Mouse (Mus musculus): ENCODE measurements around the gene Ugt1a5. TPM values are rescaled to one million over a fixed set of nuclear protein-coding genes. Genes with fewer than 3 reads are reported as not detected.

Gene Ugt1a5
- polyA plus RNA-seq, 1 experiment, result not detected

DNA sequence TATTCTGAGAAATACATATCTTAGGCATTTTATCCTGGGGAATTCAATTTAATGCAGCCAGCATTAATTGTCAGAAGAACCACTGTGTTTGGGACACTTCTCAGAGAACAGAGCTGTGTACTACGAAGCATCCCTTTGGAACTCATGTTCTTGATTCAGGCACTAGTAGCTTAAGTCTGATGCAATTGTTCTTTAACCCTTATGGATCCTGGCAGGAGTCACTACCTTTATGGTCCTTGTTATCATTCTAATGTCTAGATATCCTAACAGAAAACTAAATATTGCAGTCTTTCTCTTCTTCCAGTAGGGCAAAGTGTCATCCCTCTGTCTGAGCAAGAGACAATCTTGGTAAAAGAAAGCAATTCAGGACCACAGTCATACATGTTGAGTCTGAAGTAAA lies 47.2 kb downstream of the Ugt1a5 start:
- H3K27me3 ChIP-seq (ENCODE audit: control insufficient read depth, insufficient read depth, low read length), result no peaks in the 10 kb centered on the region
- 77% methylated on average over 1 of the region's 1 CpGs for WGBS
- H3K36me3 ChIP-seq (ENCODE audit: control insufficient read depth, insufficient read depth, low read length), result no peaks in the 10 kb centered on the region
- no peak overlapping the region for H3K4me3 ChIP-seq (ENCODE audit: extremely low read depth, insufficient read depth, insufficient read length)
- no peak for TF ChIP-seq POLR2A (IDR thresholded peaks at IDR 0.05; ENCODE audit: low read depth, low read length)
- TF ChIP-seq CTCF (IDR thresholded peaks at IDR 0.05; ENCODE audit: extremely low read depth, insufficient read depth, insufficient read length, insufficient replicate concordance), result no peak
- no peak overlapping the region for H3K27ac ChIP-seq (ENCODE audit: insufficient read depth, low read length)
- peak in 1 of 2 experiments; percentile 1 for DNase-seq (ENCODE audit: low read depth in 1 of 2, low spot score in 2 of 2)
- H3K4me1 ChIP-seq (ENCODE audit: control insufficient read depth, insufficient read depth, insufficient read length), result no peaks in the 10 kb centered on the region

DNA sequence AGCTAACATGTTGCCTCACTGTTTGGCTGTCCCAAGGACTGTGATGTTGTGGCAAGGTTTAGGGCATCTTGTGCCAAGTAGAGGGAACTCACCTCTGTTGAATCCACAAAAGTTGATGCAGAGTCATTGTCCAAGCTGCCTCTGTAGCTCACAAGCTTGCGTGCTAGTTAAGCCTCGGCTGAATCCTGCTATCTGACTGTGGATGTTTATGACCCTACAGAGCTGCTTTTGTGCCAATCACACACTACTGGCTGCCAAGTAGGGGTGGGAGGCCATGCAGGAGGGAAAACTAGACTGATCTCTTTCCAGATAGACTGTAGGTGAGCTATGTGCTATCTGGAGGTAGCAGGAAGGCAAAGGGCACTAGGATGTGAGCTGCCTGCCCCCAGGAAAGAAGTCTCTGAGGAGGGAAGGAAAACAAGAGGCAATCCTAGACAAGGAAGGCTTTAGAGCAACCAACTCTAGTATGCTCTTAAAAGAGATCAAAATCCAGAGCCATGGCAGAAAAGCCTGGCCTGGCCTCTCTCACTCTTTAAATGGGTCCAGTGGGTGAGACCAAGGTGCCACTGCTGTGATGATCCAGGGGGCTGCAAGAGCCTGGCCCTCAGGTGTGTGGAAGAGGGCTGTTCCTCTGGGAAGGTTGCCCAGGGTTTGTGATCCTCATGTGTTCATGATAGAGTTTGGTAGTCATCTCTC lies 48.1 kb downstream of the Ugt1a5 start:
- WGBS, result 79% methylated on average over 2 of the region's 2 CpGs
- no peak for TF ChIP-seq POLR2A (IDR thresholded peaks at IDR 0.05; ENCODE audit: low read depth, low read length)
- TF ChIP-seq CTCF (IDR thresholded peaks at IDR 0.05; ENCODE audit: extremely low read depth, insufficient read depth, insufficient read length, insufficient replicate concordance), result no peak
- DNase-seq (ENCODE audit: low read depth in 1 of 2, low spot score in 2 of 2), result peak in 1 of 2 experiments; percentile 7
- Histone ChIP-seq H3K36me3 (ENCODE audit: control insufficient read depth, insufficient read depth, low read length) (no peaks in the 10 kb centered on the region), H3K27ac (ENCODE audit: insufficient read depth, low read length) (no peak overlapping the region), H3K27me3 (ENCODE audit: control insufficient read depth, insufficient read depth, low read length) (no peaks in the 10 kb centered on the region), H3K4me3 (ENCODE audit: extremely low read depth, insufficient read depth, insufficient read length) (no peak overlapping the region), H3K4me1 (ENCODE audit: control insufficient read depth, insufficient read depth, insufficient read length) (no peaks in the 10 kb centered on the region)

DNA sequence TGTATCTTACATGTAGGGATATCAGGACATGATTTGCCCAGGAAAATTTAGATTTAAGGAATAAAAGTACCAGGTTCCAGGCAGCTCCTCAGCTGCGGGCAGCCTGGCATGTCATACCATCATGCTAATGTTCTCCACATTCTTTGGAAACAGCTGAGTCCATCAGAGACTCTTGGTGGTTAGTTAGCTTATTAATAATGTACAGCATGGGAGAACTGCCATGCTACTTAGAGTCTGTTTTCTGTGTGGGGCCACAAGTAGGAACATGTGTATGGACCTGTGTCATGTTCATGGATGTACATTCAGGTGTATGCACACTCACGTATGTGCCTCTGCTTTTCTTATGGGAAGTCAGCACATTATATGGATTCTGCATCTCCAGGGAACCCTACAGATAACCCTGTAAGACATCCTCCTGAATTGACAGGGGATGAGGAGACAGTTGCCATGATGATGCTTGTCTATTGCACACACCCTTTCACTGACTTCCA lies 48.7 kb downstream of the Ugt1a5 start:
- TF ChIP-seq POLR2A (IDR thresholded peaks at IDR 0.05; ENCODE audit: low read depth, low read length) (no peak), CTCF (IDR thresholded peaks at IDR 0.05; ENCODE audit: extremely low read depth, insufficient read depth, insufficient read length, insufficient replicate concordance) (no peak)
- Histone ChIP-seq H3K4me3 (ENCODE audit: extremely low read depth, insufficient read depth, insufficient read length) (no peak overlapping the region), H3K4me1 (ENCODE audit: control insufficient read depth, insufficient read depth, insufficient read length) (no peaks in the 10 kb centered on the region), H3K27me3 (ENCODE audit: control insufficient read depth, insufficient read depth, low read length) (no peaks in the 10 kb centered on the region), H3K27ac (ENCODE audit: insufficient read depth, low read length) (no peak overlapping the region), H3K36me3 (ENCODE audit: control insufficient read depth, insufficient read depth, low read length) (no peaks in the 10 kb centered on the region)
- WGBS, result 77% methylated on average over 2 of the region's 2 CpGs
- DNase-seq (ENCODE audit: low read depth in 1 of 2, low spot score in 2 of 2), result no peak

DNA sequence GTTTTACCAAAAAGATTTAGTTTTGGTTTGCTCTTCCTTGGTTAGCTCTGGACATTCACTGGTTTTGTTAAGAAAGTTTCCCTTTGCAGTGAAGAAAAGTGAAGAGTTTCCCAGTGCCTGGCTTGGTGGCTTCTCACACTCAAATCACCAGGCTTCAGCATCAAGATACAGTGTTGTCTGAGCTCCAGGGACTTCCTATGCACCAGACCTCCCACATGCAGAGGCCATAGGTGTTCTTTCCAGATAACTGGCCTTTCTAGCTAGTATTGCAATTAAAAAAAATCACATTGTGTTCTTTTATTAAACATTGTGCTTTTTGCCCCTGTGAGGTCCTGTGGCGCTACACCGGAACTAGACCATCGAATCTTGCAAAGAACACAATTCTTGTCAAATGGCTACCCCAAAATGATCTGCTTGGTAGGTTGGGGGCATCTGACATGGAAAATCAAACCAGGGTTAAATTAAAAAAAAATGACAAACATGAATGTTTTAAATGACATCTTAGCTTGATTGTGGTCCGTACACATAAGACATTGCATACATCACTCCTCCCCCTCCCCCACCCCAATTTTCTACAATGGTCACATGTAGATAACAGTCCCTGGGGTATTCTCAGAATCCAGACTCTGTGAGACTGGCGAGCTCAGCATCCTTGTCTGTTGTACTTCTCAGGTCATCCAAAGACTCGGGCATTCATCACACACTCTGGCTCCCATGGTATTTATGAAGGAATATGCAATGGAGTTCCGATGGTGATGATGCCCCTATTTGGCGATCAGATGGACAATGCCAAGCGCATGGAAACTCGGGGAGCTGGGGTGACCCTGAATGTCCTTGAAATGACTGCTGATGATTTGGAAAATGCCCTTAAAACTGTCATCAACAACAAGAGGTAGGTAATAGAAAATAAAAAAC lies 49.9 kb downstream of the Ugt1a5 start:
- no peak for TF ChIP-seq POLR2A (IDR thresholded peaks at IDR 0.05; ENCODE audit: low read depth, low read length)
- H3K27me3 ChIP-seq (ENCODE audit: control insufficient read depth, insufficient read depth, low read length), result no peaks in the 10 kb centered on the region
- 72% methylated on average over 10 of the region's 10 CpGs for WGBS
- DNase-seq (ENCODE audit: low read depth in 1 of 2, low spot score in 2 of 2), result peak in 1 of 2 experiments; percentile 2
- H3K36me3 ChIP-seq (ENCODE audit: control insufficient read depth, insufficient read depth, low read length), result no peaks in the 10 kb centered on the region
- no peak overlapping the region for H3K4me3 ChIP-seq (ENCODE audit: extremely low read depth, insufficient read depth, insufficient read length)
- no peak overlapping the region for H3K27ac ChIP-seq (ENCODE audit: insufficient read depth, low read length)
- no peaks in the 10 kb centered on the region for H3K4me1 ChIP-seq (ENCODE audit: control insufficient read depth, insufficient read depth, insufficient read length)

DNA sequence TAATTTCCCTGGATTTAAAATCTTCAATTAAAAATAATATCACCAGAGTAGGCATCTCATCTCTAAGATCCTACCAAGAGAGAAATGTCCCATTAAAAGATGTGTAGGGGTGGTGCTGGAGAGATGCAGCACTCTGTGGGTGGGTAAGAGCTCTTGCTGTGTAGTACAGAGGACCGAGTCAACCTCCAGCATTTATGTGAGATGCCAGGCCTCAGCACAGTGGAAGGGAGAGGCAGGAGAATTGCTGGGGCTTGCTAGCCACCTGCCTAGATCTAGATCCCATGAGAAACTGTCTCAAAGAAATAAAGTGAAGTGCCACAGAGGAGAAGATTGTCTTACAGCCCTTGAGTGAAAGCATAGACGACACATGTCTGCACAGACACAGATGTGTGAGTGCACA lies 50.7 kb downstream of the Ugt1a5 start:
- 57% methylated on average over 2 of the region's 2 CpGs for WGBS

DNA sequence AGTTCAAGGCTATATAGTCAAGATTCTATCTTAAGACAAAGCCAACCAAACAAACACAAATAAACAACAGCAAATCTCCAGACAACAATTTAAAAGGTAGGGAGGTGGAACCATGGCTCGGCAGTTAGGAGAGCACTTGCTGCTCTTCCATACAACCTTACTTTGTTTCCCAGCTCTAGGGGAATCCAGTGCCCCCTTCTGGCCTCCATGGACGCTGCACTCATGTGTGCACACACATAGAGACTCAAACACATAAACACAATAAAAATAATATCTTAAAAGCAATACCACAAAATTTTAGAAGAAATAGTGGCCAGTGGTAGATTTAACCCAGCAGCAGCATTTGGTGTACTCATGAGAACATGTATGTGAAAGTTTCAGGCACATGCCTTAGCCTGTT lies 51.3 kb downstream of the Ugt1a5 start:
- no peak overlapping the region for H3K27ac ChIP-seq (ENCODE audit: insufficient read depth, low read length)
- no peaks in the 10 kb centered on the region for H3K36me3 ChIP-seq (ENCODE audit: control insufficient read depth, insufficient read depth, low read length)
- no peak overlapping the region for H3K4me3 ChIP-seq (ENCODE audit: extremely low read depth, insufficient read depth, insufficient read length)
- H3K27me3 ChIP-seq (ENCODE audit: control insufficient read depth, insufficient read depth, low read length), result no peaks in the 10 kb centered on the region
- no peaks in the 10 kb centered on the region for H3K4me1 ChIP-seq (ENCODE audit: control insufficient read depth, insufficient read depth, insufficient read length)
- WGBS, result 62% methylated on average over 2 of the region's 2 CpGs
- no peak for DNase-seq (ENCODE audit: low read depth in 1 of 2, low spot score in 2 of 2)
- TF ChIP-seq CTCF (IDR thresholded peaks at IDR 0.05; ENCODE audit: extremely low read depth, insufficient read depth, insufficient read length, insufficient replicate concordance) (no peak), POLR2A (IDR thresholded peaks at IDR 0.05; ENCODE audit: low read depth, low read length) (no peak)

More for the DNA sequence above, 50.7 kb downstream of the Ugt1a5 start:
- TF ChIP-seq CTCF (IDR thresholded peaks at IDR 0.05; ENCODE audit: extremely low read depth, insufficient read depth, insufficient read length, insufficient replicate concordance) (no peak), POLR2A (IDR thresholded peaks at IDR 0.05; ENCODE audit: low read depth, low read length) (no peak)
- Histone ChIP-seq H3K4me3 (ENCODE audit: extremely low read depth, insufficient read depth, insufficient read length) (no peak overlapping the region), H3K27ac (ENCODE audit: insufficient read depth, low read length) (no peak overlapping the region), H3K4me1 (ENCODE audit: control insufficient read depth, insufficient read depth, insufficient read length) (no peaks in the 10 kb centered on the region), H3K27me3 (ENCODE audit: control insufficient read depth, insufficient read depth, low read length) (no peaks in the 10 kb centered on the region), H3K36me3 (ENCODE audit: control insufficient read depth, insufficient read depth, low read length) (no peaks in the 10 kb centered on the region)
- DNase-seq (ENCODE audit: low read depth in 1 of 2, low spot score in 2 of 2), result no peak
